Mouse (Mus musculus): ENCODE results near the gene Akr1b10. TPM values are rescaled to one million over a fixed set of nuclear protein-coding genes. Genes with fewer than 3 reads are reported as not detected.
"Not testable (repeated sequence)": the region's sequence is repeated elsewhere in the genome, so short reads cannot be mapped to it uniquely, and the experiment has no call there.

Akr1b10 gene
- polyA plus RNA-seq, 1 experiment: 31.0 TPM

DNA sequence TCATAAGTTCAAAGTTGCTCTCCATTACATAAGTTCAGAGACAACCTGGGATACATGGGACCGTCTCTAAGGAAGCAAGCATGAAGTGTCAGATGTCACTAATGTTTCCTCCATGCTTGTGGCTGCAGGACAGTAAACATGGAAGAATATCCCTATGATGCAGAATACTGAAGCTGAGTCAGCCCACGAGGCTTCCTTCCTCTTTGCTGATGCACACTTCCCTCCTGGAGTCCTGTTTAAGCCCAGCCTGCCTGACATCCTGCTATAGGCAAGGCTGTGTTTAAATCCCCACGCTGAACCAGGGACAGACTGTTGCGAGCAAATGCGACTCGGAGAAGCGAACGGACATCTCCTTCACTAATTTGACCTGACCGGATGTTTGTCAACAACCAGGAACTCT lies 16.0 kb upstream of the Akr1b10 start:
- no peaks in the 10 kb centered on the region for H3K36me3 ChIP-seq (ENCODE audit: control insufficient read depth, insufficient read depth, low read length)
- H3K27me3 ChIP-seq (ENCODE audit: control insufficient read depth, insufficient read depth, low read length): no peaks in the 10 kb centered on the region
- no peak for DNase-seq
- H3K27ac ChIP-seq (ENCODE audit: control insufficient read depth, insufficient read depth, low read length): no peak overlapping the region
- WGBS: 61% methylated on average over 9 of the region's 9 CpGs
- peaks cover 15% of the 10 kb centered on the region for H3K4me1 ChIP-seq (replicated peaks; ENCODE audit: control insufficient read depth, insufficient read depth, low read length)
- H3K4me3 ChIP-seq (ENCODE audit: control insufficient read depth, insufficient read depth, low read length): no peak overlapping the region
- no peak for TF ChIP-seq CTCF (IDR thresholded peaks at IDR 0.05; ENCODE audit: borderline replicate concordance, control insufficient read depth, extremely low read depth, insufficient read depth, low read length, poor library complexity)
- TF ChIP-seq POLR2A (IDR thresholded peaks at IDR 0.05; ENCODE audit: control insufficient read depth, extremely low read depth, insufficient read depth, low read length, poor library complexity): no peak

DNA sequence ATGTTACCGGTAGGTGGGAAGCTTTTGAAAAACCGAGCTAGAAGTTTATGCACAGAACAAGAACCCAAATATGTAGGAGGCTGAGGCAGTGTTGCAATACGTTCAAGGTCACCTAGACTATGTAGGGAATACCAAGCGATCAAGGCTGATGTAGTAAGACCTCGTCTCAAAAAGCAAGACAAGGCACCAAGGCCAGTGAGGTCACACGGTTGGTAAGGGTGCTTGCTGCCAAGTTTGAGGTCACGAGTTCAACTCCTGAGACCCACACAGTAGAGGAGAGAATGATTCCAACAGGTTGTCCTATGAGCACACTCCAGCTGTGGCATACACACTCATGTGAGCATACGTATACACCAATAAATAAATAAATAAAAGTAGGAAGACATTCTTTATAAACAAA lies 13.9 kb upstream of the Akr1b10 start:
- H3K4me3 ChIP-seq (ENCODE audit: control insufficient read depth, insufficient read depth, low read length): no peak overlapping the region
- no peaks in the 10 kb centered on the region for H3K36me3 ChIP-seq (ENCODE audit: control insufficient read depth, insufficient read depth, low read length)
- H3K27me3 ChIP-seq (ENCODE audit: control insufficient read depth, insufficient read depth, low read length): no peaks in the 10 kb centered on the region
- DNase-seq: no peak
- 94% methylated on average over 8 of the region's 8 CpGs for WGBS
- H3K4me1 ChIP-seq (replicated peaks; ENCODE audit: control insufficient read depth, insufficient read depth, low read length): peaks cover 6% of the 10 kb centered on the region
- TF ChIP-seq CTCF (IDR thresholded peaks at IDR 0.05; ENCODE audit: borderline replicate concordance, control insufficient read depth, extremely low read depth, insufficient read depth, low read length, poor library complexity) (no peak), POLR2A (IDR thresholded peaks at IDR 0.05; ENCODE audit: control insufficient read depth, extremely low read depth, insufficient read depth, low read length, poor library complexity) (no peak)
- H3K27ac ChIP-seq (ENCODE audit: control insufficient read depth, insufficient read depth, low read length): no peak overlapping the region

DNA sequence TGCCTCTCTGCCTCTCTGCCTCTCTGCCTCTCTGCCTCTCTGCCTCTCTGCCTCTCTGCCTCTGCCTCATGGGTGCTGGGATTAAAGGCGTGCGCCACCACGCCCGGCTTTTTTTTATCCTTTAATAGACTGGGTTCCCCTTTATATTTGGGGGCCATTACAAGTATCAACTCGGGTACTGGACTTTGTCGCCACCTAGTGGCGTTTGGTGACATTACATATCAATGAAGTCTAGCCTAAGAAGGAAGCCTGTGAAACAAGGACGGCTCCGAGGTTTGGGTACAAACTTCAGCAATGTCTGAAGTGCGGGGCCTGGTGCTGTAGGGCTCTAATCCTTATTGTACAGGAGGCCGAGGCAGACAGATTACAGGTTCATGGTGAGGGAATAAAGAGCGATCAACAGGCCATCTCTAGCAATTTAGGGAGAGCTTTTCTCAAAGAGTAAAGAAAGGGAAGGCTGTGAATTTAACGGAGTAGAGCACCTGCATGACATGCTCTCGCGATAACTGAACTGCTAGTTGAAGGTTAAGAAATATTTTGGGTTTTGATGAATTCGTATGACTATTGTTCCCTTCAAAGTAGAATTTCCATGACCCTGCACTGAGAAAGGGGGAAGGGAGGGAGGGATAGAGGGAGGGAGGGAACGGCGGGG lies 12.2 kb upstream of the Akr1b10 start:
- H3K4me1 ChIP-seq (replicated peaks; ENCODE audit: control insufficient read depth, insufficient read depth, low read length): no peaks in the 10 kb centered on the region
- DNase-seq: peak; percentile 83
- H3K27me3 ChIP-seq (ENCODE audit: control insufficient read depth, insufficient read depth, low read length): no peaks in the 10 kb centered on the region
- H3K4me3 ChIP-seq (ENCODE audit: control insufficient read depth, insufficient read depth, low read length): no peak overlapping the region
- TF ChIP-seq CTCF (IDR thresholded peaks at IDR 0.05; ENCODE audit: borderline replicate concordance, control insufficient read depth, extremely low read depth, insufficient read depth, low read length, poor library complexity) (no peak), POLR2A (IDR thresholded peaks at IDR 0.05; ENCODE audit: control insufficient read depth, extremely low read depth, insufficient read depth, low read length, poor library complexity) (no peak)
- no peaks in the 10 kb centered on the region for H3K36me3 ChIP-seq (ENCODE audit: control insufficient read depth, insufficient read depth, low read length)
- no peak overlapping the region for H3K27ac ChIP-seq (ENCODE audit: control insufficient read depth, insufficient read depth, low read length)
- WGBS: 20% methylated on average over 18 of the region's 18 CpGs

DNA sequence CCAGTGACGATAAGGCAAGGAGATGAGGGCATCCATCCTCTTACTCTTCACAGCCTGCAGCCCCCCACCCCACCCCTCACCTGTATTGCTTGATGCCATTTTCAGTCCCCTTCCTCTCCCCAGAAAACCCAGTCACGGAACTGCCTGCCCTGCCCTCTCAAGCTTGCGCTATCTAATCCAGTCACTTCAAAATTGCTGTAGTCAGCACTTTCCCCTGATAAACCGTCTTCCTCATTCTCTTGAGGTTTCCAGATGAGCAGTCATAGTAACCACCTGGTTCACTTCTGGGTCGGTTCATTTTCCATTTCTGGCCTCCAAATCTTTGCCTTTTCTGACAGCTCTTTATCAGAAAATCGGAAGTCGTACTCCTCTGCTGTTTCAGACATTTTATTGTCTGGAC lies 10.2 kb upstream of the Akr1b10 start:
- no peaks in the 10 kb centered on the region for H3K4me1 ChIP-seq (replicated peaks; ENCODE audit: control insufficient read depth, insufficient read depth, low read length)
- TF ChIP-seq CTCF (IDR thresholded peaks at IDR 0.05; ENCODE audit: borderline replicate concordance, control insufficient read depth, extremely low read depth, insufficient read depth, low read length, poor library complexity): no peak
- TF ChIP-seq POLR2A (IDR thresholded peaks at IDR 0.05; ENCODE audit: control insufficient read depth, extremely low read depth, insufficient read depth, low read length, poor library complexity): no peak
- no peak for DNase-seq
- WGBS: 73% methylated on average over 7 of the region's 7 CpGs
- no peak overlapping the region for H3K27ac ChIP-seq (ENCODE audit: control insufficient read depth, insufficient read depth, low read length)
- no peak overlapping the region for H3K4me3 ChIP-seq (ENCODE audit: control insufficient read depth, insufficient read depth, low read length)
- H3K36me3 ChIP-seq (ENCODE audit: control insufficient read depth, insufficient read depth, low read length): no peaks in the 10 kb centered on the region
- H3K27me3 ChIP-seq (ENCODE audit: control insufficient read depth, insufficient read depth, low read length): no peaks in the 10 kb centered on the region

DNA sequence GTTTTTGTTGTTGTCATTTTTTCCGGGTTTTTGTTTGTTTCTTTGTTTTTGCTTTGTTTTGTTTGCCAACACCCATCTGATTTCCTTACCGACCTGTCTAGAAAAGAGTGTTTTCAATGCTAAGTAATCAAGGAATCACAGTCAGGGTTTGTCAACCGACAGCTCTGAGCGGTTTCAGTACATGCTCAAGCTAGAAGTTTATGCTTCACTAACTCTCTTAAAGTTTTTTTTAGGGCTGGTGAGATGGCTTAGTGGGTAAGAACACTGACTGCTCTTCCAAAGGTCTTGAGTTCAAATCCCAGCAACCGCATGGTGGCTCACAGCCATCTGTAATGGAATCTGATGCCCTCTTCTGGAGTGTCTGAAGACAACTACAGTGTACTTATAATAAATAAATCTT lies 8.1 kb upstream of the Akr1b10 start:
- not testable (repeated sequence) for DNase-seq; H3K36me3 ChIP-seq (ENCODE audit: control insufficient read depth, insufficient read depth, low read length); H3K27me3 ChIP-seq (ENCODE audit: control insufficient read depth, insufficient read depth, low read length); H3K27ac ChIP-seq (ENCODE audit: control insufficient read depth, insufficient read depth, low read length); H3K4me1 ChIP-seq (replicated peaks; ENCODE audit: control insufficient read depth, insufficient read depth, low read length); H3K4me3 ChIP-seq (ENCODE audit: control insufficient read depth, insufficient read depth, low read length)
- WGBS: 94% methylated on average over 5 of the region's 5 CpGs

DNA sequence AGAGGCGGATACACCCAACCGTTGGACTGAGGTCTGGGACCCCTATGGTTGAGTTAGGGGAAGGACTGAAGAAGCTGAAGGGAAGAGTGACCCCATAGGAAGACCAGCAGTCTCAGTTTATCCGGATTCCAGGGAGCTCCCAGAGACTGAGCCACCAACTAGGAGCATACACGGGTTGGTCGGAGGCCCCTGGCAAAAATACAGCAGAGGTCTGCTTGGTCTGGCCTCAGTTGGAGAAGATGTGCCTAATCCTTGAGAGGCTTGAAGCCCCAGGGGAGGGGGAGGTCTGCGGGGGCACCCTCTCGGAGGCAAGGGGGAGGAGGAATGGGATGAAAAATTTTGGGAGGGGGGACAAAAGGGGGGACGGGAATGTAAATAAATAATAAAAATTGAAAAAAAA lies 617 bp upstream of the Akr1b10 start:
- Histone ChIP-seq H3K4me3 (ENCODE audit: control insufficient read depth, insufficient read depth, low read length) (no peak overlapping the region), H3K4me1 (replicated peaks; ENCODE audit: control insufficient read depth, insufficient read depth, low read length) (peaks cover 10% of the 10 kb centered on the region), H3K27me3 (ENCODE audit: control insufficient read depth, insufficient read depth, low read length) (no peaks in the 10 kb centered on the region), H3K36me3 (ENCODE audit: control insufficient read depth, insufficient read depth, low read length) (peaks cover 6% of the 10 kb centered on the region; the same call in 1 of the 2 replicates), H3K27ac (ENCODE audit: control insufficient read depth, insufficient read depth, low read length) (no peak overlapping the region)
- WGBS: 91% methylated on average over 8 of the region's 8 CpGs
- DNase-seq: no peak
- TF ChIP-seq POLR2A (IDR thresholded peaks at IDR 0.05; ENCODE audit: control insufficient read depth, extremely low read depth, insufficient read depth, low read length, poor library complexity) (no peak), CTCF (IDR thresholded peaks at IDR 0.05; ENCODE audit: borderline replicate concordance, control insufficient read depth, extremely low read depth, insufficient read depth, low read length, poor library complexity) (no peak)
